Mouse (Mus musculus): ENCODE measurements around the gene Rfpl4. TPM values are rescaled to one million over a fixed set of nuclear protein-coding genes. Genes with fewer than 3 reads are reported as not detected.

Gene Rfpl4
- total and polyA plus RNA-seq, 3 experiments = not detected

DNA sequence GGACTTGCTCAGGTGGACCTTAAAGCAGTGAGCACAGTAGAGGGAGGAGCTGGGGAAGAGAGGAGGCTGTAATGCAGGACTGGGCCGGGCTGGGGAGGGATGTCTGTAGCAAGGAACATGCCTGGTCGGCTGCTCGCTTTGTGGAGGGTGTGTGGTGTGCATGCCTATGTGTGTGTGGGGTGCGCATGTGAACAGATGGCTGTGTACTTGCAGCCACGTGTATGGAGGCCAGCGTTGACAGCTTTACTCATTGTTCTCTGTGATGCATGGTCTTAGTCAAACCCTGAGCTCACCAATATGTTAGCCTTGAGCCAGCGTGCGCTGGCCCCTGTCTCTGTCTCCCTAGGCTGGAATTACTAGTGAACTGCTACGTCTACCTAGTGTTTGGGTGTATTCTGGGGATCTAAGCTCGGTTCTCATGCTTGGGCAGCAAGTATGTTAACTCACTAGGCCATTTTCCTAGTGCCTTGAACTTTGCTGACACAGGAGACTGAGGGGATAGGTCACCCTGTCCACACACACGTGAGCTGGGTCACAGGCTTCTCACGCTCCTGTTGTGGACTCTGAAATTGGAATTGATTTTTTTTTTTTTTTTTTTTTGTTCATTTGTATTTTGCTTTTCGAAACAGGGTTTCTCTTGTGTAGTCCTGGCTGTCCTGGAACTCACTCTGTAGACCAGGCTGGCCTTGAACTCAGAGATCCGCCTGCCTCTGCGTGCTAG is 25.6 kb downstream of the Rfpl4 start:
- TF ChIP-seq CHD2 (IDR thresholded peaks at IDR 0.05; ENCODE audit: low read length) = no peak
- no peak for TF ChIP-seq BHLHE40 (IDR thresholded peaks at IDR 0.05; ENCODE audit: borderline replicate concordance, low read depth, low read length)
- no peak for TF ChIP-seq CHD1 (IDR thresholded peaks at IDR 0.05; ENCODE audit: low read depth, low read length)
- TF ChIP-seq USF2 (IDR thresholded peaks at IDR 0.05; ENCODE audit: borderline replicate concordance in 1 of 2, insufficient read depth in 1 of 2, low read depth in 1 of 2, low read length in 2 of 2) = no peak
- TF ChIP-seq GABPA (IDR thresholded peaks at IDR 0.05; ENCODE audit: low read depth, low read length) = no peak
- no peak for TF ChIP-seq RAD21 (IDR thresholded peaks at IDR 0.05; ENCODE audit: low read depth, low read length)
- TF ChIP-seq MYB (IDR thresholded peaks at IDR 0.05; ENCODE audit: low read depth, low read length) = no peak
- no peak for TF ChIP-seq EP300 (IDR thresholded peaks at IDR 0.05; ENCODE audit: low read depth in 1 of 2, low read length in 2 of 2)
- no peak for TF ChIP-seq MXI1 (IDR thresholded peaks at IDR 0.05; ENCODE audit: low read depth, low read length)
- no peak for TF ChIP-seq SMC3 (IDR thresholded peaks at IDR 0.05; ENCODE audit: low read depth, low read length)
- no peak for TF ChIP-seq RCOR1 (IDR thresholded peaks at IDR 0.05; ENCODE audit: low read depth, low read length)
- no peak for TF ChIP-seq GATA1 (IDR thresholded peaks at IDR 0.05; ENCODE audit: low read depth, low read length)
- no peak for TF ChIP-seq ELF1 (IDR thresholded peaks at IDR 0.05; ENCODE audit: low read depth, low read length)
- TF ChIP-seq ZMIZ1 (IDR thresholded peaks at IDR 0.05; ENCODE audit: low read depth, low read length) = no peak
- TF ChIP-seq TBP (IDR thresholded peaks at IDR 0.05; ENCODE audit: low read depth, low read length) = no peak
- no peak for TF ChIP-seq MAFK (IDR thresholded peaks at IDR 0.05; ENCODE audit: borderline replicate concordance, low read depth, low read length)
- TF ChIP-seq E2F4 (IDR thresholded peaks at IDR 0.05; ENCODE audit: borderline replicate concordance, low read depth, low read length) = no peak
- peaks cover 21% of the 10 kb centered on the region for H3K79me2 ChIP-seq (ENCODE audit: control insufficient read depth, insufficient read depth, low read length, poor library complexity)
- H3K9me3 ChIP-seq (replicated peaks; ENCODE audit: insufficient read depth, low read length) = no peaks in the 10 kb centered on the region
- no peak overlapping the region for H3K27ac ChIP-seq (ENCODE audit: control insufficient read depth, low read depth, low read length)
- DNase-seq (ENCODE audit: low read depth, low spot score) = no peak
- peaks cover 0 to 19% of the 10 kb centered on the region in 2 experiments; a peak in 2 of 4 replicates for H3K36me3 ChIP-seq (ENCODE audit: control insufficient read depth in 1 of 2, insufficient read depth in 2 of 2, low read length in 2 of 2)
- no peak overlapping the region for H3K4me3 ChIP-seq (ENCODE audit: control insufficient read depth in 1 of 2, insufficient read depth in 1 of 2, low read depth in 2 of 2, low read length in 2 of 2)
- no peak overlapping the region for H3K9ac ChIP-seq (ENCODE audit: control insufficient read depth, low read depth, low read length, poor library complexity, severe bottlenecking)
- H3K4me1 ChIP-seq (ENCODE audit: control insufficient read depth in 1 of 2, insufficient read depth in 2 of 2, low read length in 2 of 2) = no peaks in the 10 kb centered on the region
- H3K27me3 ChIP-seq (ENCODE audit: control insufficient read depth in 1 of 2, insufficient read depth in 2 of 2, low read length in 2 of 2) = no peaks in the 10 kb centered on the region

DNA sequence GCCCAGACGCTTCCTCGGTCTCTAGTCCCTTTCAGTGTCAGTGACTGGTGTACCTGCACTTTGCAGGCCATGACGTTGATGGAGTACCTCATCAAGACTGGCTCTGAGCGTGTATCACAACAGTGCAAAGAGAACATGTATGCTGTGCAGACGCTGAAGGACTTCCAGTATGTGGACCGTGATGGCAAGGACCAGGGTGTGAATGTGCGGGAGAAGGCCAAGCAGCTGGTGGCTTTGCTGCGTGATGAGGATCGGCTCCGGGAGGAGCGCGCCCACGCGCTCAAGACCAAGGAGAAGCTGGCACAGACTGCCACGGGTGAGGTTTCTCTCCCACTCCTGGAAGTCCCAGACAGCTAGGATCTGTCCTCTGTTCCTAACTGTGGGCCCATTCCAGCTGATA is 26.9 kb downstream of the Rfpl4 start:
- TF ChIP-seq RAD21 (IDR thresholded peaks at IDR 0.05; ENCODE audit: low read depth, low read length) (no peak), GATA1 (IDR thresholded peaks at IDR 0.05; ENCODE audit: low read depth, low read length) (no peak), CTCF (IDR thresholded peaks at IDR 0.05 in 2 of 3, conservative IDR thresholded peaks at IDR 0.05 in 1 of 3; ENCODE audit: control insufficient read depth in 1 of 3, insufficient read depth in 1 of 3, low read depth in 2 of 3, low read length in 3 of 3, poor library complexity in 1 of 3, severe bottlenecking in 1 of 3) (no peak)

More for the DNA sequence above, 26.9 kb downstream of the Rfpl4 start:
- H3K4me3 ChIP-seq (ENCODE audit: control insufficient read depth in 1 of 2, insufficient read depth in 1 of 2, low read depth in 2 of 2, low read length in 2 of 2) = no peak overlapping the region
- H3K4me1 ChIP-seq (ENCODE audit: control insufficient read depth in 1 of 2, insufficient read depth in 2 of 2, low read length in 2 of 2) = peaks cover 0 to 8% of the 10 kb centered on the region in 2 experiments; a peak in 3 of 4 replicates
- H3K36me3 ChIP-seq (ENCODE audit: control insufficient read depth in 1 of 2, insufficient read depth in 2 of 2, low read length in 2 of 2) = peaks cover 9 to 19% of the 10 kb centered on the region in 2 experiments
- H3K9me3 ChIP-seq (replicated peaks; ENCODE audit: insufficient read depth, low read length) = no peaks in the 10 kb centered on the region
- peaks cover 27% of the 10 kb centered on the region for H3K79me2 ChIP-seq (ENCODE audit: control insufficient read depth, insufficient read depth, low read length, poor library complexity)
- H3K27me3 ChIP-seq (ENCODE audit: control insufficient read depth in 1 of 2, insufficient read depth in 2 of 2, low read length in 2 of 2) = no peaks in the 10 kb centered on the region
- no peak overlapping the region for H3K9ac ChIP-seq (ENCODE audit: control insufficient read depth, low read depth, low read length, poor library complexity, severe bottlenecking)
- DNase-seq (ENCODE audit: low read depth, low spot score) = no peak
- H3K27ac ChIP-seq (ENCODE audit: control insufficient read depth, low read depth, low read length) = no peak overlapping the region
